Mouse (Mus musculus) heart, postnatal 36 days (tissue): ENCODE results near the gene Fam131b. TPM values are rescaled to one million over a fixed set of nuclear protein-coding genes. Genes with fewer than 3 reads are reported as not detected.

Experiments used
- total RNA-seq, 2 experiments: library from RNA; stranded (reverse); gene quantifications; 2 replicates each; pipeline ENCODE4 v1.2.3; 2021

The Fam131b gene
- total RNA-seq, 2 experiments from 2014 or later, result 0.54 to 0.89 TPM

Other genes starting within 250 kb of the Fam131b start
- gene Tas2r139, start 183.7 kb downstream of the Fam131b start, total RNA-seq, result not detected
- not detected for gene Tas2r144, start 109.3 kb downstream of the Fam131b start, total RNA-seq
- gene Gstk1, start 78.7 kb downstream of the Fam131b start, total RNA-seq, result 100 to 1,000 TPM; 135 to 146 TPM
- gene Tmem139, start 62.7 kb downstream of the Fam131b start, total RNA-seq, result under 1 TPM in 1 of 2 experiments, not detected in 1; 0.25 TPM
- gene Casp2, start 59.7 kb downstream of the Fam131b start, total RNA-seq, result 10 to 100 TPM; 10.8 to 11.3 TPM
- 1 to 10 TPM; 4.3 to 5.8 TPM for gene Clcn1, start 38.0 kb downstream of the Fam131b start, total RNA-seq
- 10 to 100 TPM; 57.9 to 62.6 TPM for gene Zyx, start 25.0 kb upstream of the Fam131b start, total RNA-seq
- under 1 TPM; 0.16 to 0.33 TPM for gene Epha1, start 48.6 kb upstream of the Fam131b start, total RNA-seq
- gene Tas2r143, start 75.6 kb upstream of the Fam131b start, total RNA-seq, result not detected
- gene Tas2r135, start 80.8 kb upstream of the Fam131b start, total RNA-seq, result under 1 TPM in 1 of 2 experiments, not detected in 1; 0.24 TPM
- gene Tas2r126, start 109.9 kb upstream of the Fam131b start, total RNA-seq, result under 1 TPM in 1 of 2 experiments, not detected in 1; 0.30 TPM
- not detected for gene Olfr458, start 140.6 kb upstream of the Fam131b start, total RNA-seq
- gene Olfr457, start 151.7 kb upstream of the Fam131b start, total RNA-seq, result not detected
- gene Olfr456, start 162.6 kb upstream of the Fam131b start, total RNA-seq, result not detected
- gene Olfr455, start 222.9 kb upstream of the Fam131b start, total RNA-seq, result not detected